Mouse (Mus musculus) urinary bladder, adult 18-20 months (tissue): ENCODE measurements around the gene Tekt3.

Experiments used
- DNase-seq, 2 experiments: peaks; one replicate each; pipeline ENCODE4 v3.0.0; 2022; ENCODE audit warnings: low spot score in 2 of 2, mixed read lengths in 2 of 2

Tekt3 gene

GRCm38 (mm10) chr11:63124316-63124715 lies 62.9 kb downstream of the Tekt3 start:
- DNase-seq: no peak

- DNase-seq: no peak
Observed at GRCm38 (mm10) chr11:63125832-63126456, 64.5 kb downstream of the Tekt3 start.

GRCm38 (mm10) chr11:63126976-63127375 lies 65.5 kb downstream of the Tekt3 start:
- DNase-seq: no peak

DNA sequence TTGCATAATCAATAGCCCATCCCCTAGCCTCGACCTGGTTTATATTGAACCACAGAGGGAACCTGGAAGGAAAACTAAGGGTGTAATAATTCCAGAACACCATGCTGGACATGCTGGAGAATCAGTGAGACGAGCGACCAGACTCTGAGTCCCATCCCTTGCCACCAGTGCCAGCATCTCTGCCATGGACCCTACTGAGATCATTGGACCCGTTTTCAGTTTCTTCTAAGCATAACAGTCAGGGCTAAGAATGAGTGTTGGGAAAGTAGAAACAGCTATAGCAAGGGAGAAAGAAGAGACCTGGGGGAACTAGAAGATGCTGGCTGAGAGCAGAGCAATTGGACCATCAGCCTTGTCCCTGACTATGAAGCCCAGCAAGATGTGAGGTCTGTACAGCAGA lies 66.1 kb downstream of the Tekt3 start:
- no peak for DNase-seq

GRCm38 (mm10) chr11:63128784-63129183 lies 67.3 kb downstream of the Tekt3 start, which contains the start of gene Pmp22:
Gene Pmp22, plus strand, starts transcription at chr11:63128982.
- no peak for DNase-seq

GRCm38 (mm10) chr11:63129375-63129774 lies 67.9 kb downstream of the Tekt3 start:
- no peak for DNase-seq

GRCm38 (mm10) chr11:63129840-63130239 lies 68.4 kb downstream of the Tekt3 start:
- DNase-seq: no peak

DNA sequence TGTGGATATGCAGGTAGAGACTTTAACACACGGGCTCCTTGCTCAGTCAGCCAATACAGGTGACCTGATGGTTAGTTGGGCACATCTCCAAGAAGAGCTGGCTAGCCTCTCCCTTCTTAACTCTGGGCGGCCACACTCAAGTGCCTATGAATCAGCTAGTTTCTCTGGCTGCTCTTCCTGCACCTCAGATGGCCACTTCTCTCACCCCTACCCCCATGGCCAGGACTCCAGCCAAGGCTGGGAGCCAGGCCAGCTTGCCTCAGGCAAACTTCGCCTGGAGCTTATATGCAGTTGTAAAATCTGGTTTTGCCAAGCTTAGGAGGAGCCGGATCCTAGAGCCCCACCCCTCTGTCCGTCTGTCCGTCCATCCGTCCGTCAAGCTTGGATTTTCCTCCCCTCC lies 69.0 kb downstream of the Tekt3 start:
- peak in 1 of 2 experiments; percentile 80 for DNase-seq

- DNase-seq: peak; percentile 44 to 74
Observed at GRCm38 (mm10) chr11:63131001-63131692, 69.7 kb downstream of the Tekt3 start.

DNA sequence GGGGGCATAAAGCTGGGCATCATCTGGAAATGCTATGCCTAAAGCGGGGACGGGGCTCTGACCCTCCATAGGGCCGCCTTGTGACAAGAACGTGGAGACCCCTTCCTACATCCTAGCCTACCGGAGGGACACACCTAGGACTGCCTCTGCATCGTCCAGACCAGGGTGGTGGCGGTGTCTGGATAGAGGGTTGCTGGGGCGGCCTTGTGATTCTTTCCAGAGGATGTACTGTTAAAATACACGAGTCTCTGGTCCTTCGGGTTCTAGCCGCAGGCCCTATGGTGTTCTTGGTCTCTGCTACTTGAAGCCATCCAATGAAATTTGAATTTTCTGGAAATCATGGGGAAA lies 70.2 kb downstream of the Tekt3 start:
- no peak for DNase-seq

DNA sequence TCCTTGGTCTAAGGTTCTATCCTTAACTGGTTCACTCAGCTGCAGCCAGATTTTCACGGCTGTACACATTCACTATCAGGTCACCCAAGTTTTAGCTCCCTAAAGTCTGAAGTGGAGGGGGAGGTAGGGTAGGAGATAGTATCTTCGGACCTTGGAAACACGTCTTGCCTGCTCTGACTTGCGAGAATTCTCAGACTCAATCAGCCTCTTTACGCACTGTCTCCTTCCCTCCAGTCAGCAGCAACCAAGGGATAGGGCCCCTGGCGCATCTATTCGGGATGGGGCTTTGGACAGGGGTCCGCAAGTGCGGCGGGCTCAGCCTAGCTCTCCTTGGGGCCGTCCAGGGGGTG lies 70.7 kb downstream of the Tekt3 start:
- DNase-seq: no peak

- DNase-seq: peak; percentile 35 to 75
Observed at GRCm38 (mm10) chr11:63132501-63133435, 71.3 kb downstream of the Tekt3 start.

DNA sequence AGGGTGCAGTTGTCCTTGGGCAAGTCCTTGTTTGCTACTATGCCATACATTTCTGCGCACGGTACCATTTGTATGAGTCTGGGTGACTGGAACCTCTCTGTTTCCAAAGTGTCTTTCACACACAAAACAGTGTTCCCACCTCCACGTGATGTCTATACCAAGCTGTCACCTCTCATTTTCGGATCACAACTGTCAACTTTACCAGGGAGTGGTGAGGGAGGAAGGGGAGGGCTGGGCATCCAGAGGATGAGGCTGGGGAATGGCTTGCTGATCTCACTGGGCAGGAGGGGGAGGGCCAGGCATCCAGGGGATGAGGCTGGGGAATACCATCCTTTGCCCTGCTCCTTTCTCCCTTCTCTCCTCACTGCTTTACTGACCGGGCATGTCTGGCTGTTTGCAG lies 72.6 kb downstream of the Tekt3 start:
- no peak for DNase-seq

DNA sequence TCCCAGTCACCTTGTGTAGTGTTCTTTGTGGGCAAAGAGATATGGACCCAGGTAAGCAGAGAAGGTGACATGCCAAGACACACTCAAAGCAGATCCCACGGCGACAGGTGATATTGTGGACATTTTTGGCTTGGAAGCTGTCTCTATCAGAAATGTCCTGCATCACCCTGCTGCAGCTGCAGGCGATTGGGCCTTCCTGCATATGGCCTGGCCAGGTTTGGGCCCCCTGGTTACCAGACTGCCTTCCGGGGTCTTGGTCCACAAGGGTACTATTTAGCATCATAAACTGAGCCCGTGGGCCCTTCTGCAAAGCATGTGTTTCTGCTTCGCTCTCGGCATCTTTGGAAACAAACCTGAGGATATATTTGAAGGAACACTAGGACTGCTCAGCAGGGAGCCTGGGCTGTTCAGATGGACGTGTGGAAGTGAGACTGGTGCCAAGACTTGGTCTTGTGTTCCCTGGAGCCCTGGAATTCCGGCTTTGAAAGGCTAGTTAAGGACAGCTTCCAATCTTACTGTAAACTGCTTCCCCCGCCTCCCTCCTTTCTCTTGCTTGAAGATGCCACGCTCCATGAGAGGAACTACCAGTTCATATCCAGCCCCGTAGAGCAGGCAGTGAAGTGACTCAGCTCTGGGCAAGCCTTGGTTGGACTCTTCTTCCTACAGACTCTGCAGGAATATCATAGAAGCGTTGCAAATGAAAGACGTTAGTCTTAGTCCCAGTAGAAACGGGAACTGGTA lies 73.5 kb downstream of the Tekt3 start:
- no peak for DNase-seq

- DNase-seq: peak; percentile 84 to 85
Observed at GRCm38 (mm10) chr11:63135622-63136021, 74.2 kb downstream of the Tekt3 start.

- DNase-seq: no peak
Observed at GRCm38 (mm10) chr11:63136205-63136604, 74.8 kb downstream of the Tekt3 start.

DNA sequence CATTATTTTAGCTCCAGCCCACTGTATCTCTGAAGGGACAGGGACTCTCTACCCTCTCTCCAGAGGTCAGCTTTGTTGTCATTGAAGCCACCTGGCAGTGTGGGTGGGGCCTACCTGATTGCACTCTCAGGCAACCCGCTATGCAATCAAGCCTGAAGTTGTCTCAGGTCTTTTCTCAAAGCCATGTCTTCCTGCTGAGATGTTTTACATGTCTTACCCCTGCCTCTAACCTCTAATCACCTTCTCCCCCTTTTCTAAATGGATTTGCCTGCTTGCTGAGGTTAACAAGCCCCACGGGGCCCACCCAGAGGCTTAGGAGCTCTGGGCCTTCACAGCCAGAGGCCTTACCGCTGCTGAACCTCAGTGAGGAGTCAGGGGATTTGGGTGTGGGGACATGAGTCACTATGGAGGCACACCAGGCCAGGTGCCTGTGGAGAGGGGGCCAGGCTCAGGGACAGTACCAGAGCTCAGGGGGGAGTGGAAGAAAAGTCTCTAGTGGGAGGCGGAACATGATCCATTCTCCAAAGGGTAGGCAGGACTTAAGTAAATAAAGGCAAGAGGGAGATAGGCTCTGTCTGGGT lies 75.5 kb downstream of the Tekt3 start:
- DNase-seq: no peak

DNA sequence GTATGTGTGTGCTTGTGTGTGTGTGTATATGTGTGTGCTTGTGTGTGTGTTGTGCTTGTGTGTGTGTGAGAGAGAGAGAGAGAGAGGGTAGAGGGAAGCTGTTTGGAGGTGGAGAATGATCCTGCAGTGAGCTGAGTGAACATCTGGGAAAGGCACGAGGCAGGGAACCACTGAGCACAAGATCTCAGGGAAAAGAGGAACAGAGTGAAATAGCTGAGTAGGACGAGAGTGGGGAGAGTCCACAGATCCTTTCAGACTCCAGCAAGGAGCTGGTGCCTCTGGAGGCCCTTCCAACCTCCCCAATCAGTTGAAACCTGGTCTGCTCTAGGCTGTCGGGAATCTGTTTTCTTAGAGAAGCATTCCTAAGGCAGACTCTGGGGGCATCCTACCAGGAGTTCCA lies 77.3 kb downstream of the Tekt3 start:
- DNase-seq: no peak

GRCm38 (mm10) chr11:63142311-63142710 lies 80.9 kb downstream of the Tekt3 start:
- no peak for DNase-seq

DNA sequence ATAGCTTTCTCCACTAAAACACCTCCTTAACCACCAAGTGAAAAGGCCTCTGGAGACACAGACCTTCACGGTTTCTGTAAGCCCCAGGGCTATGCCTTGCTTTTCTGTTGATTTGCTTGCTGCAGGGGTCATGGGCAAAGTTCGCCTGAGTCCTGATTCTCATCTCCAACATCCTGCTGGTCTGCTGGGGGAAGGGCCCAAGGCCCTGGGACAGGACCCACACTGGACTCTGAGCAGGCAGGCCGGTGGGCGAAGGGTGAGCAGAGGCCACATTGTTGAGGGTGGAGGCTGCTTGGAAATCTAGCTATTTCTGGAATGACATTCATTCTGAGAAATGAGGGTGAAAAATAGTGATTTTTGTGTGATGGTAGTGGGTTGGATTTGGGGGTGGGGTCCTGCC lies 81.4 kb downstream of the Tekt3 start:
- DNase-seq: no peak

DNA sequence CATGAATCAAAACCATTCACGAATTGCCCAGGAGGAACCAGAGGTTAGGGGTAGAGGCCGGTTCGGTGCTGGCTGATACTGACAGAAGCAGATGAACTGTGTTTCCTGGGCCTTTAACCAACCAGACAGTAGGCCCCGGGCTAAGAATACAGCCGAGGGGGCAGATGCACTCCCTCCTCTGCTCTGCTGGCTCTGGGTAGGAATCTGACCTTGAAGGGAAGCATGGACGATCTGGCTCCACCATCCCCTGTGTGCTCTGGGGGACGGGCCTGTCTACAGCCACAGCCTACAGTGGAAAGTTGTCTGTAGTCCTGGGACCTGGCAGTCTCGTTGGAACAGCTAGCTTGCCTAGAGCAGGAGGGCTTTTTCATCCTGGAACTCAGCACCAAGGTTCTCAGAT lies 82.0 kb downstream of the Tekt3 start:
- no peak for DNase-seq
